Mouse (Mus musculus) activated CD4-positive, CD25-positive, alpha-beta regulatory T cell, adult 4 months (primary cell): ENCODE measurements around the gene Tanc2. TPM values are rescaled to one million over a fixed set of nuclear protein-coding genes. Genes with fewer than 3 reads are reported as not detected.

Experiments
- ATAC-seq: one replicate; pipeline ENCODE4 v1.8.0; 2017
- polyA plus RNA-seq, 2 experiments: library from polyadenylated mRNA; unstranded; fragments of 100-300 nt; shearing (Covaris generic); gene quantifications; one replicate each; pipeline ENCODE4 v1.2.1; 2017

The Tanc2 gene
- polyA plus RNA-seq, 2 experiments from 2014 or later: 0.41 to 0.48 TPM

DNA sequence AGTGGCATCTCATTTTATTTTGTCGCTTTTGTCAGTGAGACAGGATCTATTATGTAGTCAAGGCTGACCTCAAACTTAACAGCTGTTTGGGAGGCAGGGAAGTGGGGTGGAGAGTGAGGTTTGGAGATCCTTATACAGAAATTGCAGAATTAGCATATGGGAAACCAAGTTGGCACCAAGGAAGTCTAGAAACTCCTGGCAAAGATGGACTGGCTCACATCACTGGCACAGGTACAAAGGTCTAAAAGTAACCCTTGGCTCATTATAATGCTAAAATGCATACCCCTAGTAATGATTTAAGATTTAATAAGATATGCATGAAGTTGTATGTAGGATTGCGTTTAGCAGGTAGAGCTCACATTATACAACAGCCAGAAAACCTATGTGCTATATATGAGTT is 58.2 kb downstream of the Tanc2 start:
- no peak for ATAC-seq

GRCm38 (mm10) chr11:105654616-105655015 is 64.8 kb downstream of the Tanc2 start:
- ATAC-seq: no peak

DNA sequence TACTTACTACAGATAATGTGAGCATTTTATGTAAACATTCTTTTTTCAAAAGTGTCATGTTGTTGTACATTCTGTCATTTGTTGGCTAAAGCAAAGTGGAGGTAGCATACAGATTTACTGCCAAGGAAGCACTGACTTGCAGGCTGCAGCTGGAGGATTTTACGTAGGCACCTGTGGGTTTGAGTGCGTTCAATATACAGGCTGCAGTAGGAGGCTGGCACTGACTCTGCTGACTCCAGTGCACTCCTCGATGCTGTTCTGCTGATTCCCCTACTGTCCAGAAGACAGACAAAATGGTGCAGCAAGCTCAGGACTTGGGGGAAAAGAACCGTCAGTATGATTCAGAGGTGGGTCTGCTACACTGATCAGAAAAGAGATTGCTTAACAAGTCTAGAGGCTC is 65.5 kb downstream of the Tanc2 start:
- no peak for ATAC-seq

DNA sequence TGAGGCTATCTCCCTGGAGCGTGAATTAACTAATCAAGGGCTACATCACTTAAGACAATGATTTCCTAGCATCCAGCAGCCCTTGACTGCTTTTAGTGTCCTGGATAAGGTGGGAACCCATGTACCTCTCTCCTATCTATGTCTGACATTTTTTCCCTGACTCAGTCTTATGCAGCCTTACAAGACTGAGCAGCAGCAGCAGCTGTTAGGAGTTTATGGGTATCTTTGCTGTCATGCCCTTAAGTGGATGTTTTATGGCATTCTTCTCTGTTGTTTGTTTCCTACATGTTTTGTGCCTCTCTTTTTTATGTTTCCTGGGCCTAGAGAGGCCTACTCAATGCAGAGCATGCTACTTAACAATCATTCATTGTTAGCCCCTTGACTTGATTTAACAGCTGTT is 78.1 kb downstream of the Tanc2 start:
- no peak for ATAC-seq

- ATAC-seq: no peak
These were observed 89.2 kb downstream of the Tanc2 start for GRCm38 (mm10) chr11:105678996-105679395.

GRCm38 (mm10) chr11:105684747-105685146 is 95.0 kb downstream of the Tanc2 start:
- no peak for ATAC-seq

GRCm38 (mm10) chr11:105700528-105700927 is 110.7 kb downstream of the Tanc2 start:
- ATAC-seq: no peak

DNA sequence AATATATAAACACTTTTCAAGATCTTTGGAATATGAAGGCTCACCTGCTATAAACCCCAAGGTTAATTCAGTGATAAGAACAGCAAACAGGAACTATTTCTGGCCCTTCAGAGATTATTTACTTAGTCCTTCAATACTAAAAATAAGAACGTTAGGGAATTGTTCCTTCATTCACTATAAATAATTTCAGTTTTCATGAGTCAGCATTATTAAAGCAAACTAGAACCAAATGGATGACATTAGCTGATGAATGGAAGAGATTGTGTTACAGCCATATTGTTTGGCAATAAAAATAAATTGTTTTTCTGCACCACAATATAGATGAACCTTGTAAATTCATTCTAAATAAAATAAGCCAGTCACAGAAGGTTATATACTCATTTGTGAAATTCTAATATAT is 129.9 kb downstream of the Tanc2 start:
- ATAC-seq: no peak

GRCm38 (mm10) chr11:105731541-105731940 is 141.8 kb downstream of the Tanc2 start:
- no peak for ATAC-seq

DNA sequence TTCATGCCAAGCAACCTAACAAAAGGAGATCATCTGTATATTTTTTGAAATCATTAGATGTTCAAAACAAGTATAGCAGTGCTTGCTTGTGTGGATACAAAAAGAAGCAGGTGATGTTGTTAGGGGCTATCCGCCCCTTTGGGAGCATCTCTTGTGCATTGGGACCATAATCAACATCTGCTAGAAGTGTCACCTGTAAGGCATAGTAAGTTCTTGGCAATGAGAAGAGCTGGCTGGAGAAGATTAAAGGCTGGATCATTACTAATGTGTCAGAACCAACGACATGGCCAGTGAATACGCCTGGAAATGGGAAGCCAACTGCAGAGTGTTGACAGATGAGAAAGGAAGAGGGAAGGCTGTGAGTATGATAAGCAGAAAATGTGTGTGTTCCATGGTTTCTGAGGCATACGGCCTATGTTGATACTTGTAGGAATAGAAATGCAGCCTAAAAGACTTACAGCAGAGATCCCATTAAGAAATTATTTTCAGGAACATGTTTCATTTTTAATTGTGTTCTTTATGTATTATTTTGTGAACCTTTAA is 142.3 kb downstream of the Tanc2 start:
- no peak for ATAC-seq

DNA sequence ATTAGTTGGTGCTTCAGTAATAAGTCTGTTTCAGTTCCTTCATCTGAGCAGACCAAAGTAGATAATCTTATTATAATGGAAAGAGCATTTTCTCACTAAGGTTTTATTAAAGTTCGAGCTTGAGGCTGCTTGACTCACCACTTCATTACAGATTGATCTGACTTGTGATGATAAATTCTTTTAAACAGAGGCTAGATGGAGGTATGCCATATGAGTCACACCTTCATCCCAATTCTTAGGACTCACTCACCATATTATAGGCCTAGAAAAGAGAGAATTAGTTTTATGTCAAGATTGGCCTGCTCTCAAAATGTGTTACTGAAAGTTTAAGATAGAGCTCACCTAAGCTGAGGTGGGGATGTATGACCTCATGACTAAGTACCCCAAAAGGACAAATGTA is 153.4 kb downstream of the Tanc2 start:
- no peak for ATAC-seq

- ATAC-seq: no peak
These were observed 159.7 kb downstream of the Tanc2 start for GRCm38 (mm10) chr11:105749297-105750071.

DNA sequence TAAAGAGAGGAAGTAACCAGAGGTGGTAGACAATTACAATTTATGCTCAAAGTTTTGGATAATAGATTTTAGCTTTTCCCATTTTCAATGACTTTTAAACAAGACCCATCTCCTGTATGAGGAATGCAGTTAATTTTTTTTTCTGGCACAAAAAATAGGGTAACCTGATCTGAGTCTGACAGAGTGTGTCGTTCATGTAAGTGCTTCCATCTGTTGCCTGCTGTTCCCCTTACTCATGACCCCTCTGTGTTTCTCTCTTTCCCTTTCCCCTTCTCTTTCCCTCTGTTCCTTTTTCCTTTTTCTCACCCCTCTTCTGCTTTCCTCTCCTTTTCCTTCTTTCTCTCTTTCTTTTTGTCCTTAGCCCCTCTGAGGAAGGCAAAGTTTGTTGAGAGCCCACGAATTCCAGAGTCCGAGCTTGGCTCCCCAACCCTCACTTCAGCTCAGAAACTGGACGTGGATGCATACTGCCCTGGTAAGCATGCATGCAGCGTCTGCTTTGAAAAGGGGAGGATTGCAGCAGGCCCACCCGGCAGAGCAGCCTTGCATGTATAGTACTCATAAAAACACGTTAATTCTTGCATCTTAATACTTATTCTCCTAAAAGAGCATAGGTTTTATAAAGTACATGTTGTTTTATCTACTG is 168.9 kb downstream of the Tanc2 start:
- no peak for ATAC-seq

DNA sequence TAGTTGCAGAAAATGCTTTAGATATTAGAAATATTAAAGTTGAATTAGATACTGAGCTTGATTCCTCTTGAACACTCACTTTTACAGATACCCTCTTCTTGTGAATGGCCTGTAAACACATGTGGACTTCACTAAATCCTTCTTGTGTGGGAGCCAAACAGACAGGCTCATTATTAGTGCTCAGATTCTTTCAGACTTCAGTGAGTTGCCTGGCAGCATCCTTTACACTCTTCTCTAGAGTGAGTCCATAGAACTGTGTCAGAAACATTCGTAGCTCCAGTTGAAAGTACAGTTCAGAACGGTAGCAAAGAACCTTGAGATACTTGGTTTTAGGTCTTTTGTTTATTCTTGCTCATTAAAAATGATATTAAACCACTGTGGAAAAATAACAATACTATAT is 169.6 kb downstream of the Tanc2 start:
- ATAC-seq: no peak

- no peak for ATAC-seq
These were observed 170.6 kb downstream of the Tanc2 start for GRCm38 (mm10) chr11:105760346-105760745.

DNA sequence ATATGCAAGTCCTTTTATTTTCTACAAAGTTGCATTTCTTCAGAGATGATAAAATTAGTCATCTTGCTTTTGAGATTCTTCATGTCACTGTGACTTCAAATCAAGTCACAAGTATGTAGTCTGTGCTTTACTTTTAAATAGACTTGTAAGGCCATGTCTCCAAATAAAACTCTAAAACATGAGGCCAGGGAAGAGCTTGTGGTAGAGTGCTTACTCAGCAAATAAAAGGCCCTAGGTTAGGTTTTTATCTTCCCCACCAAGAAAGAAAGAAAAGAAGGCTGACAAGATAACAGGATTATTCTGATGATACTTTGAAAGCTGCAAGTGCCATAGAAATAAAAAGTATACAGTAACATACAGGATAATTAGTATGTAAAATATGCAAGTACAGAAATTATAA is 188.0 kb downstream of the Tanc2 start:
- ATAC-seq: no peak

GRCm38 (mm10) chr11:105792501-105792900 is 202.7 kb downstream of the Tanc2 start:
- no peak for ATAC-seq

GRCm38 (mm10) chr11:105803686-105804085 is 213.9 kb downstream of the Tanc2 start:
- ATAC-seq: no peak

GRCm38 (mm10) chr11:105804776-105805175 is 215.0 kb downstream of the Tanc2 start:
- ATAC-seq: no peak

DNA sequence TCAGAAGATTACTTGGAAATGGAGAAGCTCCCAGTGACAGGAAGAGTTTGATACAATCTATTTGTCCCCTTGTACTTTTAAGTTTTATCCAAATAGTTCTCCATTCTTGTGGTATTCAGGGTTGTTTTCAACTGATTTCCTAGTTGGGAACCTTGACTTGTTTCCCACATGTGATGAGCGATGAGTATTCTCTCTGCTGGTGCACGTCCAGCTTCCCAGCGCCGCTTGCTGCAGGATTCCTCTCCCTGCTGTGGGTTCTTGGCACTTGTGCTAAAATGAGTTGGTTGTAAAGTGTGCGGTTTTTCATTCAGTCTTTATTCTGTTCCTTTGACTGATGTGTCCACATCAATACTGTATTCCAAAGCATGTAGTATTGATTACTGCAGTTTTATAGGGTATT is 217.3 kb downstream of the Tanc2 start:
- ATAC-seq: no peak

GRCm38 (mm10) chr11:105823246-105823645 is 233.5 kb downstream of the Tanc2 start:
- ATAC-seq: no peak

DNA sequence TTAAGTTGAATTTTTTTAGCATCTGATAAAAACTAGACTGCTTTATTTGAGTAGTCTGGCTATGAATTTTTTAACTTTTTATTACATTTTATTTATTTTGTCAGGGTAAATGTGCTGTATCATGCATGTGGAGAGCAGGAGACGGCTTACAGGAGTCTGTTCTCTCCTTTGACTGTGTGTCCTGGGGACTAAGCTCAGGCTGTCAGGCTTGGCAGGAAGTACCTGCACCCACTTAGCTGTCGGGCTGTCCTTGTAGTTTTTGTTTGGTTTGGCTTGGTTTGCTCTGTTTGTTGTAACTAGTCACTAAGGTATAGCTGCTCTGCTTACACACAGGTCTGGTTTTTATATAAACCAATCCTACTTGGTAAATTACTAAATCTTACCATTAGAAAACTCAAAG is 234.0 kb downstream of the Tanc2 start:
- no peak for ATAC-seq

DNA sequence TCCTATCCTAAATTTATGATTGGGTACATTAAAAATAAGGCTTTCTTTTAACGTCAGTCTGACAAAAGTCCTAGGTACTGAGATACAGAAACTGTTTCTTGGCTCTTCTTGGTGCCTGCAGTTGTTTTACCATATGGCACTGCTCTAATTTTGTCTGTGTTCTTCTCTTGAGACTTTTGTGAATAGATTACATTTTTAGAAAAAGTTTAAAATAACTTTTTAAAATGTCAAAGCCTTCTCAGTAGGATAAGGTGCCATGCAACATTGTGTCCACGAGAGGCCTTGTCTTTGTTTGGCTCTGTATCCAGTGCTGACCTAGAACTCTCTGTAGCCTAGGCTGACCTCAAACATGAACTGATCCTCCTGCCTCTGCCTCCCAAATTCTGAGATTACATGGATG is 238.4 kb downstream of the Tanc2 start:
- ATAC-seq: no peak

DNA sequence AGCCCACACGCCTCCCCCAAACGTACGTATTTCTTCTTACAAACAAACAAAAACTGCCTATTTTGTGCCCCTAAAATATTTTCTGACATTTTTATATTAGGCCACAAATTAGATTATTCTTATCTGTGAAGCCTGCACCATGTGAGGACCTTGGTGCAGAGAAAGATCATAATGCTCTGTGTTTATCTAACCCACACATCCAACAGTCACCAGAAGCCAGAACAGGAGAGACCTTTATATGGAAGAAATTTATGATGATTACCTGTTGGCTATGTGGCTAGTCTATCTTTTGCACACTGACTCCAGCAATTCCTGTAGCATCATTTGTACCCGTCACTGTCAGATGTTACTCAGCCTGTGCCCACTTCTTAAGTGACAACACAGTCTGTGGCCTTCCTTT is 245.4 kb downstream of the Tanc2 start:
- ATAC-seq: no peak
